Mouse (Mus musculus) megakaryocyte, adult 5-6 weeks (primary cell): ENCODE measurements around the gene Mlip. TPM values are rescaled to one million over a fixed set of nuclear protein-coding genes. Genes with fewer than 3 reads are reported as not detected.

ENCODE experiments used
- ATAC-seq: 2 replicates; pipeline ENCODE4 v1.8.0; 2016; ENCODE audit warnings: mild to moderate bottlenecking, inconsistent platforms; ENCODE audit not compliant: poor library complexity, severe bottlenecking
- total RNA-seq, 2 experiments: library from RNA; stranded (forward) in 1 of 2; stranded (reverse) in 1 of 2; fragments of 153-499, 151-499 nt in 1 of 2; fragments of 221-1000, 200-1000 nt in 1 of 2; gene quantifications; 2 replicates each; pipeline versions ENCODE4 v1.2.3 to v1.2.4; 2015 to 2017

Mlip gene
- total RNA-seq, 2 experiments from 2014 or later: not detected

DNA sequence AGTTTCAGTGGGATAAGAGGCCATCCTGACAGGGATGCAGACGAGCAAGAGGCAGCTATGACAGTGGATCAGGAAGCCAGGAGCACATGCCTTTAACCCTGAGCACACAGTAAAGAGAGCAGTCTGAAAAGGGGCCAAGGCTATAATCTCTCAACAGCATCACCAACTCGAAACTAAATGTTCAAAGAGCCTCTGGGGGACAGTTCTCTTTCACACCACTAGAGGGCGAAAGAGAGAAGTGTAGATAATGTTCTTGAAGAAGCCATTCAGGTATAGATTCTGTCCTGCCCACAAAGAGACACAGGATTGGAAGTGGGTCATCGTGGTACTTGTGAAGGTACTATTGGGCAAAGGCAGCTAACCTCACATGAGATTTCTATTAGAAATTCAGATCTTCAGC lies 1.2 kb upstream of the Mlip start:
- ATAC-seq: no peak

DNA sequence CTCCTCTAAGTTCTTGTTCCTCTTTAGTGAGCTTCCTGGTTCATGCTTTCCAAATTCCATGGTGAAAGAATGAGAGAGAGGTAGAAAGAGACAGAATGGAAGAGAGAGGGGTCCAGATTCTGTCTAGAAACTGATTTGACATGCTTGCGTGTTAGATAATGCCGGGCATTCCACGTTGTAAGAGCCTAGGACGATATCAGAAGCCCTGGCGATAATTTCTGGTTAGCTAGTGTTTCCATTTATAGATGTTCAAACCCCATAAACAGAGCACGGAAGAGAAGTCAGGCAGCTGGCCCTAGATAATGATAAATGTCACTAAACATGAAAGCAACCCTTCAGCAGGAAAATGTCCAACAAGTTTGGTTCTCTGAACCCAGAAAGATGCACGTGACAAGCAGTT lies 5.1 kb downstream of the Mlip start:
- no peak for ATAC-seq

DNA sequence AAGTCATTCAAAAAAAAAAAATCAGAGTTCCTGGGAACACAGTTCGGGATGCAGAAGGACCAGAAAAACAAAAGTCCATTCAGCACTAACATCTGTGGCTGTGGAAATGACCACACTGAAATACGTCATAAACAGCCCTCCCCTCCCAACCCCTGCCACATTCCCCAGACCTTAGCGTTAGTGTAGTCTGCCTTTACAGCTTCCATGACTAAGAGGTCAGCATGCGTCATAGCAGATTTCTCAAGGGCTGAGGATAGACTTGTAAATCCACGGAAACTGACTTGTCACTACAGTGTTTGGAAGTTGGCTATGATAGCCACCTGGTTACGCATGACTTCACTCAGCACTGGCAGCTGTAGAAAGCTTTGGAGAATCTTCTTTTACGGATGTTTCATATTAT lies 8.5 kb downstream of the Mlip start:
- no peak for ATAC-seq

DNA sequence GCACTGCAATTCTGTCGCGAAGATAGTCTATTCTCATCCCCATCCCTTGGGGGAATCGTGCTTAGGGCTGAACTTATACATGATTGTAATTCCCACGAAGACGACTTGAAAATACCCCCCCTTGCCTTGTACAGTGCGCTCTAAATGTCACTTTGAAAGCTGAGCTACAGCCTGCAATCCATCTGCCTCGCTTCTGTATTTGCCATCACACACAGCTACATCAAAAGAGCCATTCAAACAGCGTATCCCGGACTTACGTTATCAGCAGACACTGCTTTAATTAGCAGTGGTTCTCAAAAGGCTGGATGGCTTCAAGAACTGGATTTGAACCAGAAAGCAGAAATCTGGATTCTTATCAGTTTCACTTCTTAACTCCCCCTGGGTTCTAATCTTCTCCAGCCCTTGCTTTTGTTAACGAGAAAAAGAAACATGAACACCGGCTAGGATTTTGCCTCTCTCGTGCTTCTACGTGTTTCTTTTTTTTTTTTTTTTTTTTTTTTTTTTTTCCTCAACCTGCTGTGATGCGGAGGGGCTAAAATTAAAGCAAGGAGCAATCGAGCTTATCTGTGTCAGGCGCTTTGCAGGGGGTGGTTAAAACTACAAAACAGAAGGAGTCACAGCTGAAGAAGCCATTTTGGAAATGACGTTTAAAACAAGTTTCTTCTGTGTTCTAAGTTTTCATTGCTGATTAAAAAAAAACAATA lies 12.5 kb downstream of the Mlip start:
- no peak for ATAC-seq

DNA sequence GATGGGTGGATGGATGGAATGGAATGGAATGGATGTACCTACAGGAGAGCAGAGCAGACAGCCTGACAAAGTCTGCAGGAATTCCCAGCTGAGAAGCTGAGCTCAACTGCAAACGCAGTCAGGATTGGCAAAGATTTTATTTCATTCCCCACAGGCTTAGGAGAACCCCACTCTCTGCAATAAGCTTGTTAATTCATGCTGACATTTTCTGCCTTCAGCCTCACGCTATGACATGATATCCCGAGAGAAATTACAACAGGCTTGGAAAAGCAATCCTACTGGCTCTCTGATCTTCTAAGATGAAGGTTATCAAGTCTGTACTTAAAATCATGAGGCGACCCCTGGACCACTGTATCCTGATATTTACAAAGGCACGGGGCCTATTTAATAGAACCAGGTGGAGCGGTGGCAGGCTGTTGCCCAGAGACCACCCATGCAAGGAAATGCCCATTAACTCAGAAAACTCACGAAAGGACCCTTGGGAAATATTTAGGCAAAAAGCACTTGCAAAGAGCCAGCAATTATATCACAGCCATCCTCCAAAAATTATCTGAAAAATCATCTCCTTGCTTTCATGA lies 13.1 kb downstream of the Mlip start:
- no peak for ATAC-seq

DNA sequence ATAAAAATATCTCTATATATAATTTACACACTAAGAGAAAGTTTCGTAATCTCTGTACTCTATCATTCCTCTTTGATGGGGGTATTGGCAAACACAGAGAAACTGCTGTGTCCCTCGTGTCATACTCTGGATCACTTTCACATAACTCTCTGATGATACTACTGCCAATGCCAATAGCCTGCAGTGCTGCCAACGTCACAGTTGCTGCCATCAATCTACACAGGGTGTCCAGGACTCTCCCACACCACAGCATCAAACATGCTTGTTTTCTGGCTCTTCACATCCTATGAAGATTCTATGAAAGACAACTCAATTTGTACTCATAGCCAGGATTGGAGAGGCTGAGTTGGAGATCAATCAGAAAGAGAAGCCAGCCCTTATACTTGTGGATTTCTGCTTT lies 17.4 kb downstream of the Mlip start:
- no peak for ATAC-seq

DNA sequence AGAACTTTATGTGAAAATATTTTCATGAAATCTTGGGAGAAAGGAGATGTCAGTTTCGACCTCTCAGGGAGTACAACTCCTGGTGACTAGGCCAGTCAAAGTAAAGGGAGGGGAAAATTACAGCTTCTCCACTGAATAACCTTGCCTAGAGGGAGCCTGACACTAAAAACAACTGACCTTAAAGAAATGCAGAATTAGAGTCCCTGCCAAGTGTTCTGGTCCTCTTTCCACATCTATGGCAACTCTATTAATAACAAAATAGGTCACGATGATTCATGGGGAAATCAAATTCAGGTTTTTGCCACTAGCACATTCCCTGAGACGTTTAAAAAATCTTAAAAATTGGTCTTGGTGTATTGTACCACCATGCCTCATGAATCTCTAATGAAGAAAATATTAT lies 34.4 kb downstream of the Mlip start:
- ATAC-seq: no peak

DNA sequence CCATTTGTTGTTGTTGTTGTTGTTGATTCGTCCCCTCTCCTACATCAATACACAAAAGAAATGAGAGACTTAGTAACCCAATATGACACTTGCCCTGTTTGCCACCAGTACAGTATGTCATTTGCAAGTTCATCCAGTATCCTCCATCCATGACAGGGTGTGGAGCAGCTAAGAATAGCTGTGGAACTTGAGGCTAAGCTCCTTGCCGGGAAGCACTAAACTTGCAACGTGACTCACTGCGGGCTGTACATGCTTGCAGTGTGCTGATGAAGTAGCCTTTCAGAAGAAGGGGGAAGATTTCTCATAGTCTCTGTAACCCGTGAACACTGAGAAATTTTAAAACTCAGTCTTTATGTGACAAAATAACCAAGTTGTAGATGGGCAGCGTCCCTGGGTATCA lies 42.2 kb downstream of the Mlip start:
- ATAC-seq: no peak

DNA sequence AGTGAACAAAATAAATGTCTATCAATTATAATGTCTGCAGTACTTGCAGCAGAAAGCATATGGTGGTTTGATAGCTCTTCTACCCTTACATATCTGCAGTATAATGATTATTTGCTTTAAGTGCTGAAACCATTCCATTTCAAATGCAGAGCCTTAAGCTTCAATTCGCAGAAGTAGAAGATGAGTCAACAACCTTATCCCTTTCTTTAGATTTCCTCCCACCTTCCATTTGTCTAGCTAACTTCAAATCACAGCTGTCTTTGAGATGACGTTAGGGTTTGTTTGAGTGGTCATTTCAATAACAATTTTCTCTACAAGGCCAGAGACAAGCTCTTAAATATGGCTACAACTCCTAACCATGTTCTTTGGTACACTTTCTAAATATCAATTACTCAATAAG lies 47.4 kb downstream of the Mlip start:
- no peak for ATAC-seq

DNA sequence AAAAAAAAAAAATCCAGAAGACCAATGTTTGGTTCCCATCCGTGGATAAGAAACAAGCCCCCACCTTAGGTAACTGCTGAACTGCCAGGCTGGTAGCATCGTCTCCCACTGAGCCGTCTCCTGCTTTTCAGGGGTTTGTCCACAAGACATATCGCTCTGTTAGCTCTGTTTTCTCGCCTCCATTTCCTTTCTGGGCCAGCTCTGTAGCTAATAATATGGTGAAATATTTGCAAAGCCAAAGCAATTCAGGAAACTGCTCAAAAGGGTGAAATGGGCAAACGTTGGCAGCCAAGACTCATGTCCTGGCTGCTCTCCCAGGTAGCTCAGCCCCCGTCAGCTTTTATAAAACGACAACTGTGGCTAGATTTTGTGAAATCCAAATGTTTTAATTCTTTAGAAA lies 50.4 kb downstream of the Mlip start:
- ATAC-seq: no peak

DNA sequence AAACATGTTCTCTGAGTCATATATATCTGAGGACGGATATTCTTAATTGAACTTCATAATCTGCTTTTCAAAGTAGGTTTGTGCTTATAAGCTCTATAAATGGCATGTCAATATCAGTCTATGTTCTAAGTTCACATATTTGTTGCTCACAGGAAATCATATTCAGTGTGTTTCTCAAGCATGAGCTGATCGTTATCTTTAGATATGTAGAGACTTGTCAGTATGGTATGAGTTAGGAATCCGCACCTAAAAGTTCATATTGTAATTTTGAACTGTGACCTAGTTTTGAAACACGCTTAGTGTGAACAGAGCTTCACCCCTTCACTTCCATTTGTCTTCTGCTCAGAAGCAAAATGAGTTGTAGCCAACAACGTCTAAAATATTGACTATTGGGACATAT lies 64.8 kb downstream of the Mlip start:
- ATAC-seq: no peak

DNA sequence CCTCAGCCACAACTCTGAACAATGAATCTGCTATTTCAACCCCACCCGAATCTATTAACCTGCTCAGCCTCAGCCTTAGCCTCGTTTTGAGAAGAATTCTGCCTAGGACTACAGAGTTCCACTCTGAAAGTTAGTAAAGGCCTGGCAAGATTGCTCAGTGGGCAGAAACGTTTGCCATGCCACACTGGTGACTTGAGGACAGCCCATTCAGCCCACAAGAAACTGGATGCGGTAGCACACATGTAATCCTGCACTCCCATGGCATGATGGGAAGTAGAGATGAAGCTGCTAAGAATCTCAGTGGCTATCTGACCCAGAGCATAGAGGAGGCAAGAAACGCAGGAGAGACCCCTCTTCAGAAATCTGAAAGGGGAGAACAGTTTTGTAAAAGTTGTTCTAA lies 73.4 kb downstream of the Mlip start:
- ATAC-seq: no peak

DNA sequence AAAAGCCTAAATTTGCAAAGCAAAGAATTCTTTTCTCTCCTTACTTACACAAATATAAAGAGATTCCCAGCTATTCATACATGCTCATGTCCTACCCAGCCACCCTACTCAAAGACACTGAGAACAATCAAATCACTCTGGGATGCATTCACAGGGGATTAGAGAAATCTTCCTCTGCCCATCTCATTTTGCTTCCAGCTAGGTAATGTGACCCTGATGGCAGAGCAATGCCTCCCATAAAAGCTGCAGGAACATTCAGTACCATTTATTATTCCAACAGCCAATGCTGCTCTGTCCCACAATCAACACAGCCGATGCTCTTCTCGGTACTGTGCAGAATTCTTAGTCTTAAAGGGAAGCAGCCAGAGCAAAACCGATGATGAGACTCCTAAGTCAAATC lies 74.7 kb downstream of the Mlip start:
- no peak for ATAC-seq

DNA sequence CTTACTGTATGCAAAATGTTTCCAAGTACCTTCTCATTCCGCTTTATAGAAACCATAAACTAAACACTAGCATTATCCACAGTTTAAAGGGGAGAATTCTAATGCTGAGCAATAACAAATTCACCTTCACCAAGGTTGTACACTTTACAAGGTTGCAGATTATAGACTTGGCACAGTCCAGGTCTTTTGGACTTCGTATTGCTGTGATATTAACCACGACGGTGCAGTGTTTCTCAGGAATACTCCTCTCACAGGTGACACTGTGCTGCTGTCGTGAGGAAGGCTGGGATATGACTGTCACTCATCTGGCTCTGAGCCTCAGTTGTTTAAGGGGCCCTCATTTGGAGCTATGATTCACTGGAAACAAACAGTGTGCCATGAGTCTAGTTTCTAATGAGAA lies 75.5 kb downstream of the Mlip start:
- no peak for ATAC-seq

DNA sequence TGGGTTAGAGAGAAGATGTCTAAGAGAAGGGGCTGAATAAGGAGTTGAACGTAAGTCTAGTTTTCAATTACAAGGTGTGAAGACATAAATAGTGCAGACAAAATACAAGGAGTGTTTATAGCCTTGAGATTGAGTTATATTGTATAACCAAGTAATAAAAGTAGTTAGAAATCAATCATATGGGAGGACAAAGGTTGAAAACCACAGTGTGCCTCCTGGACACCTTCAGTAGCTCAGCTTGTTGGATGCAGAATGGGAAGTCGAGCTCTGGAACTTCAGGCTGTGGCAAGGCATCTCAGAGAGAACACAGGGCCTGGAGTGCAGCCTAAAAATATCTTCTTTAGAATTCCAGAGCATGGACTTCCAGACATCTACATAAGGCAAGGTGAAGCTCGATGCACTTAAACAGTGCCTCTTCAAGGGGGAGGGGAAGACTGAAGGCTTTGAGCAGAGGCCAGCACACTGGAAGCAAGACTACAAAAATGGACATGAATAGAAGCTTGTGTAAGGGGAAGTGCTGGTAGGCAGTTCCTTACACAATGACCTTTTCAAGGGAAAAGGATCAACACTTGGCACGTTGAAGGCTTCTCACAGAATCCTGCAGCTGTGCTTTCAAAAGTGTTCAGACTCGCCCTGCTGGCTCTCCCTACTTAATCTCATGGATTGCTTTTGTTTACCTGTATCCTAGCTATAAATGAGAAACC lies 76.2 kb downstream of the Mlip start:
- no peak for ATAC-seq

DNA sequence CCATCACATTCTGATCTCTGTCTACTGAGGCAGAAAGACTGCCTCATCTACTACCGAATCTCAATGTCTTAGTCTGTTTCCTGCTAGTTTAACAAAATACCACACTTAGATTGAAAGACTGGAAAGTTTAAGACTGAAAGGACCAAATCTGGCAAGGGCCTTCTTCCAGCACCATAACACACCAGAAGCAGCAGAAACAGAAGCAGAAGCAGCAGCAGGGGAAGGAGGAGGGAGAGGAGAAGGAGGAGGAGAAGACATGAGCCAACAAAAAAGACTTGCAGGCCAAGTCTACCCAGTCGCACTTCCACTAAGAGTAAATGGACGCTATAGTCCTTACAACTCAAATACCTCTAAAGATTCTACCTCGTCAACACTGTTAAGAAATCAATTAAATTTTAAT lies 80.0 kb downstream of the Mlip start:
- no peak for ATAC-seq

DNA sequence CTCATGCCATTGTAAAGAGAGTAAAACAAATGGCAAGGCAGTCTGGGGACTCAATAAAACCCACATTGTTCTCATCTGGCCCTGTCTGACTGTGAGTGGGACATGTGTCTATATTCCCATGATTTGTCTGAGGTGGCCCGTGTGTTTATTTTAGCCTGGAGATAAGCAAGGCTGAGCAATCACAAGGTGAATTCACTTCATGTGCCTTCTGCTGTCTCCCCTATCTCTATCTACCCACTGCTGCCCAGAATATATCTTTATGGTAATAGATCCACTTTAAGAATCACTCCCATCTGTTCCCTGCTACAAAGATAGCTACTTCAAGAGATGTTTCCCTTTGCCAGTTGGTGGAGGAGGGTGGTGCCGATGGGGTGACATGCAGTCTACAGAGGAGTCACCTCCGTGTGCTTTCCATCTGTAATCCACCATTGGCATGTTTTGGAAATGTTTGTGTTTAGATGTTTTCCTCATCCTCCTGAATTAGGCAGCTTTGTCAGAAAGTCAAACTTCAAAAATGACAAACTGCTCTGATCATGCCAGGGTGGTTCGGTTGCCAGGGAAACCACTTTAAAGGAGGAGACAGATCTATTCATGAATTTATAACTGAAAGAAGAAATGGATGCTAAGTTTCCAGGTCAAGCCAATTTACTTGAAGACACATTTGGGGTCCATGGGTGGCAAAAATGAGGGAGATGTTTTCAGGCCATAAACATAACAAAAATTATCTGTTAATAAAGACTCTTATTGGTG lies 87.3 kb downstream of the Mlip start:
- ATAC-seq: no peak

DNA sequence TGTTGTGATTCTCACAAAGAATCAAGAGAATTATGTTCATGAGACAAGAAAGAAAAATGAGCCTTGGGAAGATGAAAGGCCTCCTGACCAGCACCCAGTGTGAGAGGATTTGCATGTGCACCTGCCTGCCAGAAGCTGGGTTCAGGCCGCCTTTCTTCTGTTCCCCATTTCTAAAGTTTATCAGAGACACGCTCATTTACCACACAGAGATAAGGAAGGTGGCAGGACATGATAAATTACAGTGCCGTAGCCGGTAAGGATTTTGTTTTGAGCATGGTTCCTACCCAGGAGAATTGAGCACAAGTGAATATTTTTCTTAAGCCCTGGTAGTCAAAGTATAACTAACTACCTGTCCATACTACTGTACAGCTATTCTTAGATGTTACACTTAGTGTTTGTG lies 93.7 kb downstream of the Mlip start:
- ATAC-seq: peak; percentile 24; the same call in 1 of the 2 replicates

DNA sequence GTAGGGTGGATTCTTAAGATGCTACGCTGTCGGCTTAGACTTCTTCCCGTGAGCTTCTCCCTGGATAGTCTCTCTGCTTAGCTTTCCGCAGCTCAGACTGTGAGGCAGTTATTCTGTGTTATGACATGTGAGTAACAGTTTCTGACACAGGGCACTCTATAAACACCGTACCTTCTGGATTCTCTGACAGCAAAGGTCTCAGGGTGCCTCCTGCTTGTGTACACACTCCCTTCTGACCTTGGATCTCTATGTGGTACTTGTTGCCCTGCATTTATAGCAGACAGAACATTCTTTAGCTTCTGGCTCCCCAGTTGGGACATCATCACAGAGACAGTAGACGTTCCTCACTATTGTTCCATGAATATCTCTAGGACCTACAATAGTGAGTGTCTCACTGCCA lies 94.5 kb downstream of the Mlip start:
- ATAC-seq: no peak

DNA sequence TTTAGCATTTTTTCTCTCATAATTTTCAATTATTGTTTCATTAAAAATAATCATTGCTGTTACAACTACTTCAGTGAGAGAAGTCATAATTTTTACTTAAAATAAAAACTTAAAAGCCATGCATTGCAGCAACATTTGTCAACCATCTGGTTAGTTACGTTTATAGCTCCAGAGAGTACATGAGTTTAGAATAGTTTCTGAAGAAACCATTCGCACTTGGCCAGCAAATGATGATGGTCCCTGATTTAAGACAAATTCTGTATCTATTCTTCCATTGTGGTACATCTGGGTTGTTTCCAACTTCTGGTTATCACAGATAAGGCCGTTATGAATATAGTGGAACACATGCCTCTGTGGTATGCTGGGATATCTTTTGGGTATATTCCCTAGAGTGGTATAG lies 98.3 kb downstream of the Mlip start:
- ATAC-seq: no peak

DNA sequence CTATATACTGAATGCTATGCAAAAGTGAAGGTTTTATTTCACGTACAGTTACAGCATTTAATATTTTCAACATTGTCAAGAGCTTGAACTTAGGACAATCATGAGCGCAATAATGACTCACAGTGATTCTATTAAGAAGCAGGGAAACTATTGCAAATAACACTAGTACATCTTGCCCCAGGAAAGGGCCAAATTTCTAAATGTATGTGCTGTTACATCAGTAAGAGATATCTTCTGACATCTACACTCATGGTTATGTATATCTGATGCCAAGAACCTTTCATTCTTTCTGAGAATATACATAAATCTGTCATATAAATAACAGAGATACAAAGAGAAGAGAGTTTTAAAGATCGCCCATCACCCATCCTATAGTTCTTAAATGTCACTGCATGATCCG lies 100.0 kb downstream of the Mlip start:
- ATAC-seq: no peak

DNA sequence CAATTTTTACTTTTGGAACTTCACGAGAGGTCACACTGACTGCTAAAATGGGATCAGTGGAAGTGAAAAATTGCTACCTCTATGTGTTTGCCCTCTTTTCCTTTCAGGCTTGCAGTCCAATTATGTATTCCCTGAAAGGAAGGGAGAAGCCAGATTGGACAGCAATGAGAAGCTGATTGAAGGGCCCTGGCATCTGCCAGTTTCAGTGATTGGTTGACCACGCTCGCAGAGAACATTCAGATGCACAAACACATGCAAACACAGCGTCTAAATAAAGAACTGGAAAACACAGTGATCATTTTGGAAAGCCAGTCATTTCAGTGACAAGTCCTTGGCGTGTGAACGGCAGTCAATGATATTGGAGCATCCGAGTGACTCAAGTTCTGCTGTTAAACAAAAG lies 100.6 kb downstream of the Mlip start:
- no peak for ATAC-seq
